Mouse (Mus musculus): ENCODE results near the gene Pfn1.

DNA sequence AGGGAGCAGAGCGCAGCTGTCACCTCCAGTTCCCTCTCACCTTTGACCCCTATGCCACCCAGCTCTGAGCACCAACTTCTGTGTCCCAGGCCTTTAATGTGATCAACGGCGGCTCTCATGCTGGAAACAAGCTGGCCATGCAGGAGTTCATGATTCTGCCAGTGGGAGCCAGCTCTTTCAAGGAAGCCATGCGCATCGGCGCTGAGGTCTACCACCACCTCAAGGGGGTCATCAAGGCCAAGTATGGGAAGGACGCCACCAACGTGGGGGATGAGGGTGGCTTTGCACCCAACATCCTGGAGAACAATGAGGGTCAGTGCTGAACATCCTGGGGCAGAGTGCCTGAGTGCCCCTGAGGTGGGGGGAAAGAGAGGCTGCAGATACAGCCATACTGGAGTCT lies 6.1 kb upstream of the Pfn1 start:
- no peak for TF ChIP-seq POLR2A (IDR thresholded peaks at IDR 0.05; ENCODE audit: low read depth, low read length)
- no peak for TF ChIP-seq CTCF (IDR thresholded peaks at IDR 0.05; ENCODE audit: borderline replicate concordance, insufficient read depth, low read length)
